In the genomic region with DNA sequence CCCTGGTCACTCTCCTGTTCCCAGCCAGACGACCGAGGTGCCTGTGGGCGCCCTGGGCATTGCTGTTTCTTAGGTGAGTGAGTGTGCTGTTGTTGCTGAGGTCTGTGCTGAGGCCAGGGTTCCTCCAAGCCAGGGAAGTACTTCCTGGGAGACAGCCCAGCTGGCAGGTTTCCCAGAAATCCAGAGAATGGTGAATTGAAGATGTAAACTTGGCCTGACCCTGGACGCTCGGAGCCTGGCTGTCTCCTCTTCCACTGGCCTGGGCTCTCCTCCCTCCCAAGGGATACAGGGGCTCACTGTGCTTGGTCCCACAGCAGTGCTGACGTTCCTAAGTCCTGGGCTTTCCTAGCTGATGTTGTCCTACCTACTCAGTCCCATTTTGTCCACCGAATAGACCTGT, we compare ENCODE assay signal across 9 mouse cellular contexts. TPM values are rescaled to one million over a fixed set of nuclear protein-coding genes. Genes with fewer than 3 reads are reported as not detected.
DNase-seq lines count a peak whose midpoint lies in the region; ATAC-seq and TF ChIP-seq lines count a peak whose summit lies in the region.
"Had no signal": no experiment of that assay in that cellular context is flagged by ENCODE, and none has a peak within 500 bp of the region (broad histone marks: within the 10 kb centered on the region; RNA-seq: fewer than 3 reads in every experiment).

No protein-coding gene starts in this region.

- no peak overlapping the region for H3K4me2 ChIP-seq in lung, postnatal 0 days (replicated peaks; ENCODE audit: low read depth, low read length)
- H3K4me2 ChIP-seq: midbrain, embryonic 12.5 days had no signal

- H3K27me3 ChIP-seq in lung, postnatal 0 days (replicated peaks; ENCODE audit: insufficient read depth, low read length), result no peaks in the 10 kb centered on the region

- peaks cover 19% of the 10 kb centered on the region; the same call in 1 of the 2 replicates for H3K4me1 ChIP-seq in lung, postnatal 0 days (ENCODE audit: insufficient read depth, low read depth, low read length)

- no peak for TF ChIP-seq CTCF in lung, postnatal 0 days (IDR thresholded peaks at IDR 0.05)
- TF ChIP-seq CTCF in left cerebral cortex, adult 2 months (IDR thresholded peaks at IDR 0.05), result no peak

- H3K4me3 ChIP-seq in lung, postnatal 0 days (ENCODE audit: low read depth, low read length), result no peak overlapping the region
- no peak overlapping the region for H3K4me3 ChIP-seq in left cerebral cortex, adult 2 months
- H3K4me3 ChIP-seq: midbrain, embryonic 12.5 days had no signal

- peaks cover 25% of the 10 kb centered on the region; the same call in 1 of the 2 replicates for H3K36me3 ChIP-seq in lung, postnatal 0 days (ENCODE audit: insufficient read depth, low read length)
- H3K36me3 ChIP-seq: midbrain, embryonic 12.5 days had no signal

- H3K27ac ChIP-seq in lung, postnatal 0 days (ENCODE audit: low read length), result 0 out of 2 replicates have a peak overlapping the region, but pooled peaks have one; percentile 2
- H3K27ac ChIP-seq in left cerebral cortex, adult 2 months, result no peak overlapping the region
- H3K27ac ChIP-seq: midbrain, embryonic 12.5 days had no signal

- no peaks in the 10 kb centered on the region for H3K9me3 ChIP-seq in lung, postnatal 0 days (ENCODE audit: low read length)
- H3K9me3 ChIP-seq: midbrain, embryonic 12.5 days had no signal

- 34% methylated on average over 7 of the region's 7 CpGs for WGBS in lung, postnatal 0 days

- peak; percentile 83 for DNase-seq in left cerebral cortex, postnatal 4 days
- no peak for DNase-seq in left cerebral cortex, postnatal 36 days (ENCODE audit: low spot score in 2 of 2)
- peak; percentile 26 to 31 for DNase-seq in cerebellum, adult 18-20 months
- DNase-seq in heart, postnatal 10 days, result peak; percentile 87 to 89
- DNase-seq in lung, postnatal 0 days (ENCODE audit: low spot score), result peak; percentile 84
- DNase-seq in yolk sac, embryonic 10.5 days (ENCODE audit: low spot score), result no peak
- no peak for DNase-seq in left cerebral cortex, adult 18-20 months (ENCODE audit: low spot score in 2 of 2)
- no peak for DNase-seq in left cerebral cortex, adult 2 months (ENCODE audit: extremely low spot score in 1 of 2, low spot score in 2 of 2)

- no peak overlapping the region for H3K9ac ChIP-seq in lung, postnatal 0 days (replicated peaks; ENCODE audit: low read depth)
- H3K9ac ChIP-seq: midbrain, embryonic 12.5 days had no signal

- intact Hi-C loops in left cerebral cortex, postnatal 4 days (cut with DNase I), result no loop called here
- intact Hi-C loops in left cerebral cortex, postnatal 36 days (cut with DNase I), result no loop called here
- intact Hi-C loops in heart, postnatal 10 days (cut with DNase I), result no loop called here
- intact Hi-C loops in left cerebral cortex, adult 2 months (cut with DNase I), result no loop called here

- TF ChIP-seq EP300 in lung, postnatal 0 days (IDR thresholded peaks at IDR 0.05), result no peak

- ATAC-seq in lung, postnatal 0 days, result peak; percentile 47

RNA-seq across cellular contexts. Expression of a gene that starts 25.1 kb away (rescaled TPM):
- 1 to 10 TPM; 5.0 to 6.3 TPM for total RNA-seq in left cerebral cortex, postnatal 4 days (2021)
- total RNA-seq in left cerebral cortex, postnatal 36 days (2021), result 1 to 10 TPM; 5.7 to 5.9 TPM
- total RNA-seq in heart, postnatal 10 days (2021), result 10 to 100 TPM; 25.1 to 29.6 TPM
- polyA plus RNA-seq in lung, postnatal 0 days (2015; fragmentation: Nextera tagmentation; extraction: Ambion mirVana), result 29.7 and 31.8 TPM in 2 replicates
- total RNA-seq in left cerebral cortex, adult 18-20 months (2021), result 1 to 10 TPM; 9.0 to 9.2 TPM
- total RNA-seq in left cerebral cortex, adult 2 months (2021), result 1 to 10 TPM; 7.3 to 9.6 TPM

RNA-seq across cellular contexts. Expression of a gene that starts 26.2 kb away (rescaled TPM):
- under 1 TPM; 0.54 to 0.66 TPM for total RNA-seq in left cerebral cortex, postnatal 4 days (2021)
- 1 to 10 TPM; 1.5 to 1.6 TPM for total RNA-seq in left cerebral cortex, postnatal 36 days (2021)
- under 1 TPM; 0.67 to 0.74 TPM for total RNA-seq in heart, postnatal 10 days (2021)
- 0.38 and 0.65 TPM in 2 replicates for polyA plus RNA-seq in lung, postnatal 0 days (2015; fragmentation: Nextera tagmentation; extraction: Ambion mirVana)
- total RNA-seq in left cerebral cortex, adult 18-20 months (2021), result 1 to 10 TPM; 1.2 to 1.5 TPM
- 1 to 10 TPM; 1.2 to 1.4 TPM for total RNA-seq in left cerebral cortex, adult 2 months (2021)

Comparison
In these comparisons a context has a peak if more than half of its experiments do, and no peak if none do; other contexts are left out.
1. DNase-seq: peak in left cerebral cortex, postnatal 4 days (single experiment), cerebellum, adult 18-20 months (2 of 2), heart, postnatal 10 days (2 of 2) and lung, postnatal 0 days (single experiment); none in left cerebral cortex, postnatal 36 days (0 of 2), yolk sac, embryonic 10.5 days (single experiment), left cerebral cortex, adult 18-20 months (0 of 2) and left cerebral cortex, adult 2 months (0 of 2).